Mouse (Mus musculus) hindbrain, postnatal 0 days (tissue): ENCODE data around the gene Klc1. TPM values are rescaled to one million over a fixed set of nuclear protein-coding genes. Genes with fewer than 3 reads are reported as not detected.
A peak's percentile ranks its signal among the peaks of the same experiment; 100 is the strongest.

Source experiments
- ATAC-seq: fragments of 200-750 bp; cut with Nextera tagmentation; 2 replicates; pipeline ENCODE4 v1.8.0; 2017; ENCODE audit warnings: mild to moderate bottlenecking, moderate TSS enrichment, moderate library complexity
- DNase-seq: peaks from one replicate; pipeline ENCODE4 v3.0.0-alpha.2; 2015; ENCODE audit warnings: low spot score
- H3K27ac ChIP-seq: fragments of 300-500 bp; sonication (generic); 2 replicates; pipeline ENCODE4 v1.5.1; 2014; ENCODE audit warnings: mild to moderate bottlenecking
- H3K27me3 ChIP-seq: fragments of 300-500 bp; sonication (generic); 2 replicates; pipeline ENCODE4 v1.6.1; 2014; ENCODE audit warnings: low read length, mixed read lengths; ENCODE audit not compliant: insufficient read depth
- H3K36me3 ChIP-seq: fragments of 300-500 bp; sonication (generic); 2 replicates; pipeline ENCODE4 v1.6.1; 2014; ENCODE audit warnings: low read length, mixed read lengths; ENCODE audit not compliant: insufficient read depth
- H3K4me1 ChIP-seq: fragments of 300-500 bp; sonication (generic); 2 replicates; pipeline ENCODE4 v1.6.1; 2014; ENCODE audit warnings: antibody characterized with exemption, low read length, mixed read lengths; ENCODE audit not compliant: insufficient read depth
- H3K4me2 ChIP-seq: fragments of 300-500 bp; sonication (generic); 2 replicates; pipeline ENCODE4 v1.6.1; 2014; ENCODE audit warnings: low read depth, mild to moderate bottlenecking, low read length, moderate library complexity, mixed read lengths
- H3K4me3 ChIP-seq: fragments of 300-500 bp; sonication (generic); 2 replicates; pipeline ENCODE4 v1.5.1; 2014; ENCODE audit warnings: low read length
- H3K9ac ChIP-seq: fragments of 300-500 bp; sonication (generic); replicated peaks from 2 replicates; pipeline ENCODE4 v1.6.1; 2014; ENCODE audit warnings: mild to moderate bottlenecking, low read length, moderate library complexity, mixed read lengths
- H3K9me3 ChIP-seq: fragments of 300-500 bp; sonication (generic); 2 replicates; pipeline ENCODE4 v1.6.1; 2016; ENCODE audit warnings: low read length, mixed read lengths
- CTCF ChIP-seq: IDR thresholded peaks from 2 replicates; pipeline ENCODE4 v1.5.1; 2016; ENCODE audit warnings: antibody characterized with exemption, control low read depth, low read depth
- whole genome bisulfite sequencing: fragments of 180-500 bp; shearing (Covaris S2); extraction: QIAGEN DNeasy Blood & Tissue Kit; methylation state at CpG from one replicate; pipeline ENCODE4 v1.1.7; 2014; 5-methylcytosine and 5-hydroxymethylcytosine counted together
- polyA plus RNA-seq: library from polyadenylated mRNA; unstranded; fragments of >200 nt; fragmentation: Nextera tagmentation; extraction: Ambion mirVana; gene quantifications from 2 replicates; pipeline ENCODE4 v1.2.1, GENCODE M21; 2015
- total RNA-seq: library from RNA; depleted of rRNA; stranded (reverse); fragments of >200 nt; gene quantifications from 2 replicates; pipeline ENCODE4 v1.2.3, GENCODE M21; 2014

Klc1 gene
- total and polyA plus RNA-seq, 2 experiments from 2014 or later, result 421 to 600 TPM

DNA sequence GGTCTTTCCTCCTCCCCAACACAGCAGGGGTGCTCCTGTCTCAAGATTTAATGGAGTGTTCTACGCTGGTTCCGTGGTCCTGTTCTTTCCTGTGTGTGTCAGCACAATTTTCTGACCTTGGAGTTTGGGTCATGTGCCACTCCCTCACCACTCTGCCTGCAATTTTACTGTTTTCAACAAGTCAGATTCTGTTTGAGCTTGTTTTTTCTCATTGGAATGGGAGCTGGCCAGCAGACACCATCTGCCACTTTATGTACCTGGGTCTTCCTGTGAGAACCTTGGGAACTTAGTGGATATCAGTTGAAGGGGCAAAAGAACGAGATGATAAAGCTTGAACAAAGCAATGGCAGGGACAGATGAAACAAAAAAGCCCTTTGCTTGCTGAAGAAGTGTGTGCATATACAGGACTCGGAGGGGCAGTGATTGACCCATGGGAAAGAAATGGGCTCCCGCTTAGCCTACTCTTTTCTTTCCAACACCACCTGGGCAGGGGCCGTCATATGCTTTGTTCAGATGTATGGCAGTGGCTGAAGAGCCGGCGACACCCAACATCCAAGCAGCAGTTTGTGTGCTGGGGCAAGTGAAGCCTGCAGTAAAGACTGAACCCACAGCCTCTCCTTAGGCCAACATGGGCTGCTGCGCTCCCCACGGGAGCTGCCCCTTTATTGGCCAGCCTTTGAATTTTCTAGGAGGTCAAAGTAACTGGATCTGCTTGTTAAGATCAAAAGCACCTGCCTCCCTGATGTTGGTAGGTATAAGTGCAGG, 906 bp upstream of the Klc1 start:
- ATAC-seq (no peak), DNase-seq (no peak)
- peak overlapping the region; percentile 98 for H3K4me2 ChIP-seq
- no peaks in the 10 kb centered on the region for H3K36me3 ChIP-seq
- H3K4me1 ChIP-seq, result peaks cover 26% of the 10 kb centered on the region
- H3K27me3 ChIP-seq, result no peaks in the 10 kb centered on the region
- H3K9me3 ChIP-seq, result no peaks in the 10 kb centered on the region
- 42% methylated on average over 10 of the region's 10 CpGs for WGBS
- TF ChIP-seq CTCF, result no peak
- peak overlapping the region; percentile 98 for H3K27ac ChIP-seq
- peak overlapping the region; percentile 98 for H3K9ac ChIP-seq
- H3K4me3 ChIP-seq, result peak overlapping the region; percentile 94

- peak overlapping the region; percentile 98 for H3K9ac ChIP-seq
- no peaks in the 10 kb centered on the region for H3K9me3 ChIP-seq
- H3K36me3 ChIP-seq, result no peaks in the 10 kb centered on the region
- H3K27ac ChIP-seq, result peak overlapping the region; percentile 98
- peak; percentile 23; the same call in 1 of the 2 replicates for TF ChIP-seq CTCF
- WGBS, result 1% methylated on average over 35 of the region's 35 CpGs
- H3K4me3 ChIP-seq, result peak overlapping the region; percentile 94
- H3K27me3 ChIP-seq, result no peaks in the 10 kb centered on the region
- H3K4me2 ChIP-seq, result peak overlapping the region; percentile 98
- DNase-seq (peak; percentile 64), ATAC-seq (peak; percentile 66)
- peaks cover 26% of the 10 kb centered on the region for H3K4me1 ChIP-seq
Measured at GRCm38 (mm10) chr12:111759176-111760061, 770 bp downstream of the Klc1 start.

DNA sequence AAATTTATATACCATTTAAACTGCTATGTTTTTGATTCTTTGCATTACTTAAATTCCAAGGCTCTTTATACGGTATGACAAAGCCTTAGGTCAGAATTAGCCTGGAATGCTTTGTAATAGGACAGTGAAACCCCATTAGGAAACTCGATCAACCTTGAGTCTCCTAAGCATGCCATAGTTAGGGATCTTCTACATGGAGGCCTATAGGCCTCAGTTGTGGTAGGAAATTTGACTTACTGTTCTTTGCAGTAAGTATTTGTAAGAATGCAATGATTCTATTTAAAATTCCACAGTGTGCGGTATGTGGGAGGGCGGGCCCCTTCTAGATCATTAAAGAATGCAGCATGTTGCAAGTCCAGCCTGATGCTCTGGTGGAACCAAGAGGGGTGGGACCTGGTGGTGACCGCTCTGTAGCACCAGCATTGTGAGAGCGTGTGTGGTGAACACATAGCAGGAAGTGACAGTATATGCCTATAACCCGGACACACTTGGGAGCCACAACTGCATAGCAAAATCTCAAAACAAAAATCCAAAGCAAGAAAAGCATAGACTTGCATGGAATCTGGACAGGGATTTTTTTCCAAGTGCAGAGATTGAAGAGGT, 1.8 kb downstream of the Klc1 start:
- Histone ChIP-seq H3K4me3 (peak overlapping the region; percentile 94), H3K9ac (peak overlapping the region; percentile 30), H3K27ac (0 out of 2 replicates have a peak overlapping the region, but pooled peaks have one; percentile 20), H3K36me3 (no peaks in the 10 kb centered on the region), H3K9me3 (no peaks in the 10 kb centered on the region), H3K4me2 (peak overlapping the region; percentile 98), H3K27me3 (no peaks in the 10 kb centered on the region), H3K4me1 (peaks cover 26% of the 10 kb centered on the region)
- no peak for DNase-seq
- ATAC-seq, result no peak
- WGBS, result 62% methylated on average over 7 of the region's 7 CpGs
- TF ChIP-seq CTCF, result no peak

DNA sequence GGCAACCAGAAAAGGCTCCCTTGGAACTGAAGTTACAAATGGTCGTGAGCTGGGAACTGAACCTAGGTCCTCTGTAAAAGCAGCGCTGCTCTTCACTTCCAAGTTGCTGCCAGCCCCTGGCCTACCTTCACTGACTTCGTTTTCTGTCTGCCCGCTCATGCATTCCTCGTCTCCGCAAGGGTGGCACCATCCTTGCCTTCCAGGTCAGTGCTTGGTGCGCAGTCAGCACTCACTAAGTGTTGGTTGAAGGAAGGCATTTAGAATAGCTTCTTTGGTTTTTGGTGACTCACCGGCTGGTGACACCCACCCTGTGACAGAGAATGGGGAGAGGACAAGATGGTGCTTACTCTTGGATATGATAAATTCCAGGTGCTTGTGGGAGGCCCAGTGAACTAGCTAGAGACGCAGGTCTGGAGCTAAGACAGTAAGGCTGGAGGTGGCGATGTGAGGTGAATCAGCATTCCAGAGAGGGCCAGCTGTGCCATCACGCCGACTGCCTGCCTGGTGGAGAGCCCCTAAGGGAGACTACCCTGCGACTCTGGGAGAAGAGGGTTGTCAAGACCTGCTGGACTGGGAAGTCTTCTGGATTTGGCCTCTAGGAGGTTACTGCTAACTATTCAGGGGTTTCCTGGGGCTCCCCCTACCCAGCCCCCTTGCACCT, 4.1 kb downstream of the Klc1 start:
- no peaks in the 10 kb centered on the region for H3K27me3 ChIP-seq
- no peak overlapping the region for H3K4me3 ChIP-seq
- no peak overlapping the region for H3K9ac ChIP-seq
- no peaks in the 10 kb centered on the region for H3K36me3 ChIP-seq
- no peaks in the 10 kb centered on the region for H3K9me3 ChIP-seq
- ATAC-seq (no peak), DNase-seq (no peak)
- peaks cover 38% of the 10 kb centered on the region for H3K4me1 ChIP-seq
- H3K4me2 ChIP-seq, result no peak overlapping the region
- WGBS, result 90% methylated on average over 13 of the region's 13 CpGs
- no peak for TF ChIP-seq CTCF
- no peak overlapping the region for H3K27ac ChIP-seq

DNA sequence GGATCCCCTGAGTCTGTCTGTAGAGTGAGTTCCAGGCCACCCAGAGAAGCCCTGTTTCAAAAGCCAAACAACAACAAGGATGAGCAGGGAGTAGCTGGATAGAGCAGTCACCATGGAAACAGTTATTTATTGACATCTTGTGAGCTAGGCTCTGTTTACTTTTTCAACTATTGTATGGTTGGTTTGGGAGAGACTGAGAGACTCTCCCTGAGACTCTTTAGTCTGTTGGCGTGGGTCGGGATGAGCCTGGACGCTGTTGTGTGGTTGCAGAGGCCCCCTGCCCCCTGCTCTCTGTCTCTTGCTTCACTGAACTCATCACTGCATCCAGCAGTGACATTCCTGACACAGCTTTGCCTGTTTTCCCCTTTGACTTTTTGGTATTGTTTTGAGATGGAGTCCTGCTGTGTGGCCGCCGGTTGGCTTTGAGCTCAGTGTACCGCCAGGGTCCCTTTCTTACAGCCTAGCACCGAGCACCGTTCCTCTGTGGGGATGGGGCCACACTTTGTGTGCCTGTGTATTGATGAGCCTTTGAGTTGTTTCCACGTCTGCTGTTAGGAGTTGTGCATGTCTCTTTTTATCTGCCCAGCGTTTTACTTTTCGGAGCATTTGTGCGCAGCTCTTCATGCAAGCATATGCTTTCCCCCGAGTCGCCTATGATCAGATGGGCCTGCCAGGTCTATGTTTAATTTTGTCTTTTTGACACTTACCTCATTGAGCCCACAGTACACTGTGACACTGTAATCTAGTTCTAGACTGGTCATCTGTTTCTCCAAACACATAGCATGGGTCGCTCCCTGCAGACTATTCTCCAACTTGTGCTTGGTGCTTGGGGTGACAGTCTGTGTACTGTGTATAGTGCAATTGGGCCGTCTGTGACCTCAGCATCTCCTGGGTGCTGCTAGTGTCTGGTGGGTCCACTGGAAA, 7.9 kb downstream of the Klc1 start:
- H3K9ac ChIP-seq, result no peak overlapping the region
- no peaks in the 10 kb centered on the region for H3K36me3 ChIP-seq
- no peaks in the 10 kb centered on the region for H3K27me3 ChIP-seq
- peak; percentile 9 for DNase-seq
- 16% methylated on average over 16 of the region's 16 CpGs for WGBS
- ATAC-seq, result peak; percentile 37; the same call in 1 of the 2 replicates
- H3K9me3 ChIP-seq, result no peaks in the 10 kb centered on the region
- peak overlapping the region; percentile 30 for H3K4me2 ChIP-seq
- H3K4me3 ChIP-seq, result no peak overlapping the region
- peak overlapping the region; percentile 50; the same call in 1 of the 2 replicates for H3K27ac ChIP-seq
- H3K4me1 ChIP-seq, result peaks cover 26% of the 10 kb centered on the region; the same call in 1 of the 2 replicates
- no peak for TF ChIP-seq CTCF
